Comparison of ENCODE assay signal across 13 mouse cellular contexts in the genomic region with DNA sequence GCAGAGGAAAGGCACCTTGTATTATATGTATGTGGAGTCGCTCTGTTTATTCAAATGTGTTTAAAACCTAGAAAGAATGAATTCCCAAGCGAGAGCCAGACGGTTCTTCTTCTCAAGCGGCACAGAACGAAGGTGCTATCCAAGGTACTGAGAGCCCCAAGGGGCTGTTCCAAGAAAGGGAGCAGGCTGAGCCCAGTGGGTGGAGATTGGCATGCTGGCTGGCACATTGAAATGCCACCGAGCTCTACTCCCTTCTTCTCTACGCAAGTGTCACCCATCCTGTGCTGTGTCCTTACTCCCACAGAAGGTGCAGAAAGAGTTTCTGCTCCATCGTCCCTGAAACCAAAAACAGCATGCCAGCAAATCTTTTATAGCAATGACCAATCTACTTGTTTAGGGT.
DNase-seq lines count a peak whose midpoint lies in the region; ATAC-seq lines count a peak whose summit lies in the region.
"Had no signal": no experiment of that assay in that cellular context is flagged by ENCODE, and none has a peak within 500 bp of the region (broad histone marks: within the 10 kb centered on the region; RNA-seq: fewer than 3 reads in every experiment).

No protein-coding gene starts in this region.

- 30% methylated on average over 8 of the region's 8 CpGs for WGBS in midbrain, embryonic 10.5 days
- WGBS in midbrain, embryonic 14.5 days: 35% methylated on average over 8 of the region's 8 CpGs

- peaks cover 21% of the 10 kb centered on the region; the same call in 1 of the 2 replicates for H3K27me3 ChIP-seq in midbrain, embryonic 10.5 days (ENCODE audit: low read depth, poor library complexity, severe bottlenecking)
- no peaks in the 10 kb centered on the region for H3K27me3 ChIP-seq in midbrain, embryonic 14.5 days (ENCODE audit: control insufficient read depth, insufficient read depth, low read length)
- H3K27me3 ChIP-seq: midbrain, embryonic 13.5 days had no signal

- no peaks in the 10 kb centered on the region for H3K36me3 ChIP-seq in midbrain, embryonic 10.5 days
- no peaks in the 10 kb centered on the region for H3K36me3 ChIP-seq in midbrain, embryonic 14.5 days (ENCODE audit: control insufficient read depth, insufficient read depth, low read length)
- H3K36me3 ChIP-seq: hindbrain, embryonic 10.5 days; limb, embryonic 13.5 days; midbrain, embryonic 13.5 days had no signal

- intact Hi-C loops in left cerebral cortex, postnatal 10 days (cut with DNase I): no loop called here

- H3K4me2 ChIP-seq in midbrain, embryonic 14.5 days (ENCODE audit: low read length): no peak overlapping the region
- H3K4me2 ChIP-seq: limb, embryonic 13.5 days; midbrain, embryonic 13.5 days had no signal

- ATAC-seq in midbrain, embryonic 14.5 days (ENCODE audit: low FRiP score, low TSS enrichment): no peak
- ATAC-seq: midbrain, embryonic 13.5 days had no signal

- no peak overlapping the region for H3K9ac ChIP-seq in midbrain, embryonic 14.5 days (replicated peaks; ENCODE audit: low read length)
- H3K9ac ChIP-seq: limb, embryonic 13.5 days; midbrain, embryonic 13.5 days had no signal

- H3K9me3 ChIP-seq in midbrain, embryonic 10.5 days (replicated peaks): 0 out of 2 replicates have a peak, but pooled peaks cover 3% of the 10 kb centered on the region
- no peaks in the 10 kb centered on the region for H3K9me3 ChIP-seq in midbrain, embryonic 14.5 days (ENCODE audit: control insufficient read depth, low read length)
- H3K9me3 ChIP-seq: hindbrain, embryonic 10.5 days; limb, embryonic 13.5 days; midbrain, embryonic 13.5 days had no signal

- peak; percentile 26 for DNase-seq in adrenal gland, adult 2 months
- no peak for DNase-seq in adrenal gland, adult 8-10 months
- peak; percentile 64 for DNase-seq in left cerebral cortex, adult 11 months (ENCODE audit: low spot score)
- no peak for DNase-seq in left cerebral cortex, postnatal 10 days (ENCODE audit: extremely low spot score in 1 of 2, low spot score in 2 of 2)
- peak; percentile 56 for DNase-seq in embryo, embryonic 10 days (ENCODE audit: low spot score)
- peak; percentile 58 to 73 for DNase-seq in right cerebral cortex, postnatal 10 days (ENCODE audit: low spot score in 2 of 2)
- no peak for DNase-seq in midbrain, embryonic 10.5 days (ENCODE audit: low spot score)
- DNase-seq in midbrain, embryonic 14.5 days: no peak
- DNase-seq: cerebellum, postnatal 36 days; gastrocnemius, postnatal 10 days had no signal

- no peak overlapping the region for H3K27ac ChIP-seq in midbrain, embryonic 10.5 days (replicated peaks)
- H3K27ac ChIP-seq in midbrain, embryonic 14.5 days (replicated peaks; ENCODE audit: low read depth, low read length): no peak overlapping the region
- H3K27ac ChIP-seq: hindbrain, embryonic 10.5 days; limb, embryonic 13.5 days; midbrain, embryonic 13.5 days had no signal

- no peak overlapping the region for H3K4me3 ChIP-seq in midbrain, embryonic 10.5 days
- no peak overlapping the region for H3K4me3 ChIP-seq in midbrain, embryonic 14.5 days (replicated peaks; ENCODE audit: low read depth, low read length)
- H3K4me3 ChIP-seq: hindbrain, embryonic 10.5 days; limb, embryonic 13.5 days; midbrain, embryonic 13.5 days had no signal

- peaks cover 27% of the 10 kb centered on the region for H3K4me1 ChIP-seq in midbrain, embryonic 10.5 days
- H3K4me1 ChIP-seq in midbrain, embryonic 14.5 days (ENCODE audit: control insufficient read depth, insufficient read depth, low read length): peaks cover 21% of the 10 kb centered on the region

Comparison
In these comparisons a context has a peak if more than half of its experiments do, and no peak if none do; other contexts are left out.
1. DNase-seq: peak in adrenal gland, adult 2 months (single experiment), left cerebral cortex, adult 11 months (single experiment), embryo, embryonic 10 days (single experiment) and right cerebral cortex, postnatal 10 days (2 of 2); none in adrenal gland, adult 8-10 months (single experiment), left cerebral cortex, postnatal 10 days (0 of 2), midbrain, embryonic 10.5 days (single experiment) and midbrain, embryonic 14.5 days (single experiment).